Mouse (Mus musculus) heart, adult 9 months (tissue): ENCODE results near the gene Cmip.

Experiments
- DNase-seq, 2 experiments: peaks; one replicate each; pipeline ENCODE4 v3.0.0; 2022; ENCODE audit warnings: low spot score in 2 of 2

Cmip gene

GRCm38 (mm10) chr8:117257029-117257820, at the start of gene Cmip:
Cmip (plus strand) TSS chr8:117257064.
- peak in 1 of 2 experiments; percentile 41 for DNase-seq

- no peak for DNase-seq
Observed at GRCm38 (mm10) chr8:117209150-117209549, 47.7 kb upstream of the Cmip start.

GRCm38 (mm10) chr8:117212100-117212499, 44.8 kb upstream of the Cmip start:
- no peak for DNase-seq

- DNase-seq, result no peak
Observed at GRCm38 (mm10) chr8:117217724-117218123, 39.1 kb upstream of the Cmip start.

GRCm38 (mm10) chr8:117222396-117222795, 34.5 kb upstream of the Cmip start:
- DNase-seq, result no peak

- DNase-seq, result peak; percentile 64 to 85
Observed at GRCm38 (mm10) chr8:117224630-117225029, 32.2 kb upstream of the Cmip start.

GRCm38 (mm10) chr8:117226306-117226705, 30.6 kb upstream of the Cmip start:
- DNase-seq, result no peak

GRCm38 (mm10) chr8:117227339-117227738, 29.5 kb upstream of the Cmip start:
- no peak for DNase-seq

GRCm38 (mm10) chr8:117233199-117233598, 23.7 kb upstream of the Cmip start:
- no peak for DNase-seq

- no peak for DNase-seq
Observed at GRCm38 (mm10) chr8:117236531-117236930, 20.3 kb upstream of the Cmip start.

GRCm38 (mm10) chr8:117240326-117240725, 16.5 kb upstream of the Cmip start:
- no peak for DNase-seq

GRCm38 (mm10) chr8:117240841-117241494, 15.9 kb upstream of the Cmip start:
- no peak for DNase-seq

- DNase-seq, result no peak
Observed at GRCm38 (mm10) chr8:117241848-117242247, 15.0 kb upstream of the Cmip start.

- no peak for DNase-seq
Observed at GRCm38 (mm10) chr8:117242286-117242685, 14.6 kb upstream of the Cmip start.

- DNase-seq, result no peak
Observed at GRCm38 (mm10) chr8:117244601-117245000, 12.3 kb upstream of the Cmip start.

GRCm38 (mm10) chr8:117248341-117248740, 8.5 kb upstream of the Cmip start:
- no peak for DNase-seq

- no peak for DNase-seq
Observed at GRCm38 (mm10) chr8:117251086-117251681, 5.7 kb upstream of the Cmip start.

- DNase-seq, result no peak
Observed at GRCm38 (mm10) chr8:117252650-117253049, 4.2 kb upstream of the Cmip start.

- no peak for DNase-seq
Observed at GRCm38 (mm10) chr8:117253390-117254269, 3.2 kb upstream of the Cmip start.

GRCm38 (mm10) chr8:117254496-117254895, 2.4 kb upstream of the Cmip start:
- DNase-seq, result no peak

- DNase-seq, result peak; percentile 94 to 95
Observed at GRCm38 (mm10) chr8:117256292-117256938, 449 bp upstream of the Cmip start.
